8 mouse cellular contexts compared by ENCODE assay signal in the genomic region with DNA sequence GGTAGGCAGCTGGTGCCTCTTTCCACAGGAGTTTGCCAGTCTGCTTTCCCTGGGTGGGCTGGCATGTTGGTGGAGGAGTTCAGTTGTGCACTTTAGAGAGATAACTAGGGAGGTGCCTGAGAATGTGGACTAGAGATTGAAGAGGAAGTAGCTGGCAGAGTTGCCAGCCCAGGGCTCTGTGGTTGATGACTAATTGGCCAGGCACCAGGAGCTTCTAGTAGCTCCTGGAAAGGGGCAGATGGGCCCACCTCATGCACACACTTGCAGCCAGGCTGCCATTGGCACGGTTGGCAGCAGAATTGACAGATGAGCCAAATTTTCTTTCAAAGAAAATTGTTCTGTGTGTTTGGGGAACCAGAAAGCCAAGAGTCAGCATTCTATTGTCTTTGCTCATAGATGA.
DNase-seq lines count a peak whose midpoint lies in the region; ATAC-seq and TF ChIP-seq lines count a peak whose summit lies in the region.

No protein-coding gene starts in this region.

- H3K36me3 ChIP-seq in embryonic facial prominence, embryonic 10.5 days (replicated peaks): no peaks in the 10 kb centered on the region
- no peaks in the 10 kb centered on the region for H3K36me3 ChIP-seq in thymus, adult 2 months (ENCODE audit: control insufficient read depth, insufficient read depth, low read length)

- no peaks in the 10 kb centered on the region for H3K4me1 ChIP-seq in embryonic facial prominence, embryonic 10.5 days
- no peaks in the 10 kb centered on the region for H3K4me1 ChIP-seq in thymus, adult 2 months (replicated peaks; ENCODE audit: control insufficient read depth, insufficient read depth, low read length)

- H3K4me3 ChIP-seq in embryonic facial prominence, embryonic 10.5 days: no peak overlapping the region
- no peak overlapping the region for H3K4me3 ChIP-seq in thymus, adult 2 months (ENCODE audit: control insufficient read depth, insufficient read depth, low read length)

- TF ChIP-seq CTCF in thymus, adult 2 months (IDR thresholded peaks at IDR 0.05; ENCODE audit: borderline replicate concordance, control insufficient read depth, extremely low read depth, insufficient read depth, low read length, poor library complexity): no peak

- ATAC-seq in megakaryocyte progenitor cell, adult 5-6 weeks (replicated peaks; ENCODE audit: poor library complexity): peak; percentile 95

- no peaks in the 10 kb centered on the region for H3K9me3 ChIP-seq in embryonic facial prominence, embryonic 10.5 days

- no peak for TF ChIP-seq POLR2A in thymus, adult 2 months (IDR thresholded peaks at IDR 0.05; ENCODE audit: control insufficient read depth, extremely low read depth, insufficient read depth, low read length, poor library complexity)

- WGBS in embryonic facial prominence, embryonic 10.5 days: 81% methylated on average over 1 of the region's 1 CpGs
- 16% methylated on average over 1 of the region's 1 CpGs for WGBS in thymus, adult 2 months

- no peak overlapping the region for H3K27ac ChIP-seq in embryonic facial prominence, embryonic 10.5 days (replicated peaks)
- H3K27ac ChIP-seq in thymus, adult 2 months (ENCODE audit: control insufficient read depth, insufficient read depth, low read length): no peak overlapping the region

- H3K27me3 ChIP-seq in embryonic facial prominence, embryonic 10.5 days (replicated peaks; ENCODE audit: low read depth, poor library complexity, severe bottlenecking): peaks cover 74% of the 10 kb centered on the region
- H3K27me3 ChIP-seq in thymus, adult 2 months (ENCODE audit: control insufficient read depth, insufficient read depth, low read length): no peaks in the 10 kb centered on the region

- DNase-seq in left cerebral cortex, postnatal 14 days (ENCODE audit: low spot score in 2 of 2): peak; percentile 6 to 10
- DNase-seq in left cerebral cortex, adult 11 months (ENCODE audit: low spot score): no peak
- peak; percentile 64 for DNase-seq in Muller cell, postnatal 12 days (ENCODE audit: inconsistent ontology term)
- DNase-seq in cerebellum, postnatal 14 days: peak; percentile 88 to 89
- DNase-seq in embryonic facial prominence, embryonic 10.5 days (ENCODE audit: low spot score): no peak
- DNase-seq in kidney, adult 9 months: no peak
- DNase-seq in thymus, adult 2 months: no peak

- intact Hi-C loops in left cerebral cortex, postnatal 14 days (cut with DNase I): no loop called here

Comparison
In these comparisons a context has a peak if more than half of its experiments do, and no peak if none do; other contexts are left out.
1. DNase-seq: peak in left cerebral cortex, postnatal 14 days (2 of 2), Muller cell, postnatal 12 days (single experiment) and cerebellum, postnatal 14 days (2 of 2); none in left cerebral cortex, adult 11 months (single experiment), embryonic facial prominence, embryonic 10.5 days (single experiment), kidney, adult 9 months (single experiment) and thymus, adult 2 months (single experiment).